Mouse (Mus musculus): ENCODE data around the gene Gm2004. TPM values are rescaled to one million over a fixed set of nuclear protein-coding genes. Genes with fewer than 3 reads are reported as not detected.
"Not testable (repeated sequence)": the region's sequence is repeated elsewhere in the genome, so short reads cannot be mapped to it uniquely, and the experiment has no call there.

The Gm2004 gene
- total RNA-seq (2021): 1 to 10 TPM; 1.6 to 2.2 TPM
- long read RNA-seq, experiment 1, partial matches to known transcripts: 0 of 1 reads
- long read RNA-seq, experiment 1, other reads (novel, unspliced or antisense): 1 of 1 reads
- long read RNA-seq, experiment 2, partial matches to known transcripts: 1 of 2 reads
- long read RNA-seq, experiment 2, other reads (novel, unspliced or antisense): 1 of 2 reads

DNA sequence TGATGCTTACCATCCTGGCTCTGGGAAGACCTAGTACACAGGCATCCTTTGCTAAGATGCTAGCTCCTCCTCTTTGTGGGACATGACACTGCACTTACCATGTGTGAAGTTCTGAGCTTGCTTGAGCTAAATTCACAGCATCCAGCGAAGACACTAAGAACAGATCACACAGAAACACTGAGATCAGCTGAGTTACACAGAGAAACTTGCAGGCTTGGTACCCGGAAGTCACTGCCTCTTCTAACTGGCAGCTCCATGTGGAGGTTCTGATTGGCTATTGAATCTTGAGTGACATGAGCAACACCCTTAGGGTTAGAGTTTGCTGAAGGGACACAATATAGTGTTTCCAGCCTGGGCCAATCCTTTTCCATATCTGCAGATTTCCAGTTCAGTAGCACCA is at the start of gene Gm2004:
Gene Gm2004 (minus strand): TSS at position 101 of the 400 bp plus-strand sequence.
- intact Hi-C loops (cut with DNase I; ENCODE audit: low total_unique reads); DNase-seq: not testable (repeated sequence)

Other genes starting within 250 kb of the Gm2004 start
- gene Zfp966, start 218.7 kb downstream of the Gm2004 start, total RNA-seq (2021): 1 to 10 TPM; 2.3 to 2.4 TPM
- gene Gm2026, start 184.5 kb downstream of the Gm2004 start, total RNA-seq (2021): 10 to 100 TPM; 11.6 to 12.0 TPM
- 1 to 10 TPM in 1 of 2 experiments, under 1 TPM in 1; 0.86 to 1.0 TPM for gene 2210418O10Rik, start 76.7 kb upstream of the Gm2004 start, total RNA-seq (2021)
- gene Gm11009, start 169.7 kb upstream of the Gm2004 start, total RNA-seq (2021): not detected

All from gastrocnemius, postnatal 14 days (tissue).